Mouse (Mus musculus) left cerebral cortex, adult 18-20 months (tissue): ENCODE results near the gene Lctl. TPM values are rescaled to one million over a fixed set of nuclear protein-coding genes. Genes with fewer than 3 reads are reported as not detected.
"Not testable (repeated sequence)": the region's sequence is repeated elsewhere in the genome, so short reads cannot be mapped to it uniquely, and the experiment has no call there.

Experiments
- DNase-seq, 2 experiments: peaks; one replicate each; pipeline ENCODE4 v3.0.0; 2021 to 2022; ENCODE audit warnings: low spot score in 2 of 2, mixed read lengths in 1 of 2
- total RNA-seq, 2 experiments: library from RNA; stranded (reverse); gene quantifications; 2 replicates each; pipeline ENCODE4 v1.2.3; 2021

Gene Lctl
- total RNA-seq, 2 experiments from 2014 or later, result not detected

- DNase-seq, result no peak
Observed at GRCm38 (mm10) chr9:64115756-64116155, 1.2 kb upstream of the Lctl start.

- peak; percentile 17 to 58 for DNase-seq
Observed at GRCm38 (mm10) chr9:64119898-64120297, 3.0 kb downstream of the Lctl start.

GRCm38 (mm10) chr9:64120584-64121277, 3.8 kb downstream of the Lctl start:
- DNase-seq, result no peak

GRCm38 (mm10) chr9:64122601-64123000, 5.7 kb downstream of the Lctl start:
- no peak for DNase-seq

GRCm38 (mm10) chr9:64124846-64125245, 7.9 kb downstream of the Lctl start:
- not testable (repeated sequence) for DNase-seq

GRCm38 (mm10) chr9:64125307-64125706, 8.4 kb downstream of the Lctl start:
- DNase-seq, result no peak

- DNase-seq, result no peak
Observed at GRCm38 (mm10) chr9:64126121-64126520, 9.2 kb downstream of the Lctl start.

- DNase-seq, result no peak
Observed at GRCm38 (mm10) chr9:64131623-64132022, 14.7 kb downstream of the Lctl start.

- DNase-seq, result peak; percentile 31 to 61
Observed at GRCm38 (mm10) chr9:64138896-64139295, 21.9 kb downstream of the Lctl start.

- no peak for DNase-seq
Observed at GRCm38 (mm10) chr9:64139879-64140278, 22.9 kb downstream of the Lctl start.

GRCm38 (mm10) chr9:64156641-64157040, 39.7 kb downstream of the Lctl start:
- DNase-seq, result no peak

GRCm38 (mm10) chr9:64160471-64160870, 43.5 kb downstream of the Lctl start:
- DNase-seq, result no peak

GRCm38 (mm10) chr9:64169967-64170366, 53.0 kb downstream of the Lctl start:
- not testable (repeated sequence) for DNase-seq

GRCm38 (mm10) chr9:64172145-64172815, 55.3 kb downstream of the Lctl start:
- DNase-seq, result no peak

- DNase-seq, result peak; percentile 77 to 78
Observed at GRCm38 (mm10) chr9:64172816-64173665, 56.1 kb downstream of the Lctl start, which contains the start of the genes Zwilch and Rpl4. Gene Zwilch (minus strand): TSS chr9:64173104. Gene Rpl4 (plus strand): TSS chr9:64173375.

GRCm38 (mm10) chr9:64173666-64174220, 56.8 kb downstream of the Lctl start:
- no peak for DNase-seq

- no peak for DNase-seq
Observed at GRCm38 (mm10) chr9:64174341-64174740, 57.4 kb downstream of the Lctl start.

- DNase-seq, result no peak
Observed at GRCm38 (mm10) chr9:64174766-64175165, 57.8 kb downstream of the Lctl start.

GRCm38 (mm10) chr9:64175378-64175777, 58.4 kb downstream of the Lctl start:
- DNase-seq, result no peak

- no peak for DNase-seq
Observed at GRCm38 (mm10) chr9:64178610-64178973, 61.6 kb downstream of the Lctl start.

- peak; percentile 87 to 90 for DNase-seq
Observed at GRCm38 (mm10) chr9:64178974-64179646, 62.2 kb downstream of the Lctl start, which contains the start of gene Snapc5. Gene Snapc5 (plus strand): TSS chr9:64179274.
